In genomic region chr11:98715946-98716345, GRCm38 (mm10) we compare ENCODE assay signal across 28 mouse cellular contexts. TPM values are rescaled to one million over a fixed set of nuclear protein-coding genes. Genes with fewer than 3 reads are reported as not detected.
DNase-seq lines count a peak whose midpoint lies in the region; ATAC-seq and TF ChIP-seq lines count a peak whose summit lies in the region.
"Had no signal": no experiment of that assay in that cellular context is flagged by ENCODE, and none has a peak within 500 bp of the region (broad histone marks: within the 10 kb centered on the region; RNA-seq: fewer than 3 reads in every experiment).

No protein-coding gene starts in this region.

- H3K9me3 ChIP-seq in liver, postnatal 0 days (ENCODE audit: low read length), result no peaks in the 10 kb centered on the region
- no peaks in the 10 kb centered on the region for H3K9me3 ChIP-seq in liver, embryonic 12.5 days (replicated peaks)
- H3K9me3 ChIP-seq in forebrain, embryonic 13.5 days (replicated peaks), result no peaks in the 10 kb centered on the region
- H3K9me3 ChIP-seq: embryonic facial prominence, embryonic 10.5 days; embryonic facial prominence, embryonic 12.5 days; G1E had no signal

- no peaks in the 10 kb centered on the region for H3K27me3 ChIP-seq in liver, postnatal 0 days (ENCODE audit: insufficient read depth, low read length)
- H3K27me3 ChIP-seq in liver, embryonic 12.5 days (replicated peaks), result no peaks in the 10 kb centered on the region
- no peaks in the 10 kb centered on the region for H3K27me3 ChIP-seq in forebrain, embryonic 13.5 days
- H3K27me3 ChIP-seq: CH12.LX; embryonic facial prominence, embryonic 12.5 days; Patski had no signal

- H3K4me1 ChIP-seq in liver, postnatal 0 days (ENCODE audit: insufficient read depth), result peaks cover 10% of the 10 kb centered on the region
- H3K4me1 ChIP-seq in liver, embryonic 12.5 days, result peaks cover 37% of the 10 kb centered on the region
- peaks cover 8% of the 10 kb centered on the region for H3K4me1 ChIP-seq in forebrain, embryonic 13.5 days

- ATAC-seq in liver, postnatal 0 days, result no peak
- no peak for ATAC-seq in liver, embryonic 12.5 days
- ATAC-seq in forebrain, embryonic 13.5 days, result no peak
- ATAC-seq: activated CD4-positive, CD25-positive, alpha-beta regulatory T cell, adult 4 months; CD4-positive, CD25-positive, alpha-beta regulatory T cell, adult 4 months; forebrain, embryonic 14.5 days; forebrain, postnatal 0 days; Patski had no signal

- no peak overlapping the region for H3K4me3 ChIP-seq in gastrocnemius, adult 2 months
- no peak overlapping the region for H3K4me3 ChIP-seq in liver, postnatal 0 days (ENCODE audit: low read depth, low read length)
- no peak overlapping the region for H3K4me3 ChIP-seq in liver, embryonic 12.5 days
- H3K4me3 ChIP-seq in forebrain, embryonic 13.5 days, result no peak overlapping the region
- H3K4me3 ChIP-seq: embryonic facial prominence, embryonic 10.5 days; embryonic facial prominence, embryonic 12.5 days had no signal

- H3K27ac ChIP-seq in gastrocnemius, adult 2 months, result no peak overlapping the region
- H3K27ac ChIP-seq in liver, postnatal 0 days (ENCODE audit: low read depth), result no peak overlapping the region
- no peak overlapping the region for H3K27ac ChIP-seq in liver, embryonic 12.5 days
- H3K27ac ChIP-seq in forebrain, embryonic 13.5 days, result no peak overlapping the region
- H3K27ac ChIP-seq: embryonic facial prominence, embryonic 10.5 days; embryonic facial prominence, embryonic 12.5 days had no signal

- intact Hi-C loops in gastrocnemius, adult 2 months (cut with DNase I), result no loop called here

- TF ChIP-seq EP300 in liver, postnatal 0 days (IDR thresholded peaks at IDR 0.05; ENCODE audit: low read depth), result no peak

- no peak overlapping the region for H3K9ac ChIP-seq in liver, postnatal 0 days (replicated peaks)
- no peak overlapping the region for H3K9ac ChIP-seq in liver, embryonic 12.5 days
- no peak overlapping the region for H3K9ac ChIP-seq in forebrain, embryonic 13.5 days
- H3K9ac ChIP-seq: embryonic facial prominence, embryonic 12.5 days; forebrain, postnatal 0 days had no signal

- H3K4me2 ChIP-seq in liver, postnatal 0 days (ENCODE audit: low read depth, low read length), result no peak overlapping the region
- no peak overlapping the region for H3K4me2 ChIP-seq in liver, embryonic 12.5 days
- H3K4me2 ChIP-seq in forebrain, embryonic 13.5 days, result no peak overlapping the region
- H3K4me2 ChIP-seq: embryonic facial prominence, embryonic 12.5 days had no signal

- H3K36me3 ChIP-seq in liver, postnatal 0 days (replicated peaks; ENCODE audit: insufficient read depth, low read length), result peaks cover 29% of the 10 kb centered on the region
- H3K36me3 ChIP-seq in liver, embryonic 12.5 days, result peaks cover 76% of the 10 kb centered on the region
- H3K36me3 ChIP-seq in forebrain, embryonic 13.5 days (ENCODE audit: poor library complexity, severe bottlenecking), result peaks cover 71% of the 10 kb centered on the region

- TF ChIP-seq CTCF in gastrocnemius, adult 2 months (IDR thresholded peaks at IDR 0.05), result no peak
- TF ChIP-seq CTCF in liver, postnatal 0 days (IDR thresholded peaks at IDR 0.05; ENCODE audit: low read depth), result no peak

- DNase-seq in gastrocnemius, adult 2 months, result peak; percentile 18
- no peak for DNase-seq in gastrocnemius, postnatal 10 days
- DNase-seq in liver, postnatal 0 days, result peak; percentile 14
- DNase-seq in R1 (ENCODE audit: low read depth, low spot score), result peak; percentile 48
- DNase-seq in kidney, postnatal 36 days, result no peak
- DNase-seq: adrenal gland, adult 8-10 months; adrenal gland, postnatal 14 days; adrenal gland, postnatal 36 days; B cell, adult 2 months; cerebellum, adult 11-12 months; cerebellum, adult 2 months; cerebellum, adult 9-10 months; cerebellum, postnatal 10 days; cerebellum, postnatal 25 days; forebrain, postnatal 0 days had no signal

- WGBS in liver, postnatal 0 days (ENCODE audit: insufficient replicate concordance), result 86% methylated on average over 9 of the region's 9 CpGs
- 89% methylated on average over 9 of the region's 9 CpGs for WGBS in liver, embryonic 12.5 days (ENCODE audit: insufficient replicate concordance)
- 95% methylated on average over 9 of the region's 9 CpGs for WGBS in forebrain, embryonic 13.5 days

RNA-seq across cellular contexts. Expression of gene Med24, which starts 13.3 kb away (rescaled TPM):
- 10 to 100 TPM; 52.0 to 58.4 TPM for total RNA-seq in gastrocnemius, adult 2 months (2021)
- 10 to 100 TPM; 47.8 to 52.5 TPM for total RNA-seq in gastrocnemius, postnatal 10 days (2021)
- polyA plus RNA-seq in liver, postnatal 0 days (2015; fragmentation: Nextera tagmentation; extraction: Ambion mirVana), result 10.5 and 10.9 TPM in 2 replicates
- polyA plus RNA-seq in liver, embryonic 12.5 days (2016; fragmentation: Nextera tagmentation; extraction: Ambion mirVana), result 42.0 and 43.7 TPM in 2 replicates
- polyA plus RNA-seq in forebrain, embryonic 13.5 days (2015; fragmentation: Nextera tagmentation; extraction: Ambion mirVana), result 79.0 and 86.0 TPM in 2 replicates

RNA-seq across cellular contexts. Expression of gene Csf3, which starts 14.9 kb away (rescaled TPM):
- not detected for total RNA-seq in gastrocnemius, adult 2 months (2021)
- total RNA-seq in gastrocnemius, postnatal 10 days (2021), result not detected
- polyA plus RNA-seq in liver, postnatal 0 days (2015; fragmentation: Nextera tagmentation; extraction: Ambion mirVana), result not detected in 2 replicates
- polyA plus RNA-seq in liver, embryonic 12.5 days (2016; fragmentation: Nextera tagmentation; extraction: Ambion mirVana), result not detected in 2 replicates
- 0.12 TPM in 1 of 2 replicates, not detected in the other for polyA plus RNA-seq in forebrain, embryonic 13.5 days (2015; fragmentation: Nextera tagmentation; extraction: Ambion mirVana)
- total RNA-seq: adrenal gland, adult 18-20 months; adrenal gland, adult 8-10 months; adrenal gland, postnatal 14 days; adrenal gland, postnatal 36 days; CH12.LX; forebrain, postnatal 0 days had no signal
- polyA plus RNA-seq: activated CD4-positive, CD25-positive, alpha-beta regulatory T cell, adult 4 months; CD4-positive, CD25-positive, alpha-beta regulatory T cell, adult 4 months; cerebellum, adult 2 months; embryonic facial prominence, embryonic 10.5 days; embryonic facial prominence, embryonic 12.5 days; embryonic facial prominence, embryonic 14.5 days; forebrain, embryonic 11.5 days; forebrain, embryonic 14.5 days; forebrain, postnatal 0 days; G1E had no signal

RNA-seq across cellular contexts. Expression of gene Thra, which starts 24.5 kb away (rescaled TPM):
- total RNA-seq in gastrocnemius, adult 2 months (2021), result 10 to 100 TPM; 78.8 to 96.8 TPM
- total RNA-seq in gastrocnemius, postnatal 10 days (2021), result 100 to 1,000 TPM; 149 to 169 TPM
- 5.1 and 6.1 TPM in 2 replicates for polyA plus RNA-seq in liver, postnatal 0 days (2015; fragmentation: Nextera tagmentation; extraction: Ambion mirVana)
- 13.0 and 13.3 TPM in 2 replicates for polyA plus RNA-seq in liver, embryonic 12.5 days (2016; fragmentation: Nextera tagmentation; extraction: Ambion mirVana)
- 93.5 and 95.2 TPM in 2 replicates for polyA plus RNA-seq in forebrain, embryonic 13.5 days (2015; fragmentation: Nextera tagmentation; extraction: Ambion mirVana)

RNA-seq across cellular contexts. Expression of gene Psmd3, which starts 33.6 kb away (rescaled TPM):
- total RNA-seq in gastrocnemius, adult 2 months (2021), result 100 to 1,000 TPM; 101 to 106 TPM
- total RNA-seq in gastrocnemius, postnatal 10 days (2021), result 100 to 1,000 TPM; 112 to 113 TPM
- 67.5 and 71.0 TPM in 2 replicates for polyA plus RNA-seq in liver, postnatal 0 days (2015; fragmentation: Nextera tagmentation; extraction: Ambion mirVana)
- 201 and 202 TPM in 2 replicates for polyA plus RNA-seq in liver, embryonic 12.5 days (2016; fragmentation: Nextera tagmentation; extraction: Ambion mirVana)
- 187 and 198 TPM in 2 replicates for polyA plus RNA-seq in forebrain, embryonic 13.5 days (2015; fragmentation: Nextera tagmentation; extraction: Ambion mirVana)

RNA-seq across cellular contexts. Expression of gene Gsdma, which starts 51.8 kb away (rescaled TPM):
- total RNA-seq in gastrocnemius, adult 2 months (2021), result under 1 TPM; 0.33 to 0.69 TPM
- not detected for total RNA-seq in gastrocnemius, postnatal 10 days (2021)
- polyA plus RNA-seq in liver, postnatal 0 days (2015; fragmentation: Nextera tagmentation; extraction: Ambion mirVana), result not detected in 2 replicates
- not detected in 2 replicates for polyA plus RNA-seq in liver, embryonic 12.5 days (2016; fragmentation: Nextera tagmentation; extraction: Ambion mirVana)
- not detected in 2 replicates for polyA plus RNA-seq in forebrain, embryonic 13.5 days (2015; fragmentation: Nextera tagmentation; extraction: Ambion mirVana)
- total RNA-seq: adrenal gland, adult 18-20 months; adrenal gland, adult 8-10 months; adrenal gland, postnatal 36 days; CH12.LX; forebrain, postnatal 0 days; G1E had no signal
- polyA plus RNA-seq: embryonic facial prominence, embryonic 10.5 days; forebrain, embryonic 11.5 days; forebrain, embryonic 14.5 days had no signal

Comparison
In these comparisons a context has a peak if more than half of its experiments do, and no peak if none do; other contexts are left out.
1. DNase-seq: peak in gastrocnemius, adult 2 months (single experiment), liver, postnatal 0 days (single experiment) and R1 (single experiment); none in gastrocnemius, postnatal 10 days (single experiment) and kidney, postnatal 36 days (0 of 2).